Mouse (Mus musculus) midbrain, embryonic 10.5 days (tissue): ENCODE results near the gene Podn. TPM values are rescaled to one million over a fixed set of nuclear protein-coding genes. Genes with fewer than 3 reads are reported as not detected.

ENCODE experiments used
- DNase-seq: peaks from one replicate; pipeline ENCODE4 v3.0.0-alpha.2; 2017; ENCODE audit warnings: low spot score
- H3K27ac ChIP-seq: fragments of 300-500 bp; sonication (generic); replicated peaks from 2 replicates; pipeline ENCODE4 v1.5.1; 2016; ENCODE audit warnings: mild to moderate bottlenecking
- H3K27me3 ChIP-seq: fragments of 300-500 bp; sonication (generic); 2 replicates; pipeline ENCODE4 v1.6.1; 2016; ENCODE audit warnings: low read depth, mild to moderate bottlenecking; ENCODE audit not compliant: poor library complexity, severe bottlenecking
- H3K36me3 ChIP-seq: fragments of 300-500 bp; sonication (generic); 2 replicates; pipeline ENCODE4 v1.6.1; 2016; ENCODE audit warnings: mild to moderate bottlenecking, moderate library complexity
- H3K4me1 ChIP-seq: fragments of 300-500 bp; sonication (generic); 2 replicates; pipeline ENCODE4 v1.6.1; 2016
- H3K4me3 ChIP-seq: fragments of 300-500 bp; sonication (generic); 2 replicates; pipeline ENCODE4 v1.5.1; 2016; ENCODE audit warnings: mild to moderate bottlenecking, moderate library complexity
- H3K9me3 ChIP-seq: fragments of 300-500 bp; sonication (generic); replicated peaks from 2 replicates; pipeline ENCODE4 v1.6.1; 2016; ENCODE audit warnings: mild to moderate bottlenecking
- WGBS: fragments of 180-500 bp; shearing (Covaris S2); methylation state at CpG from one replicate; pipeline ENCODE4 v1.1.7; 2016; 5-methylcytosine and 5-hydroxymethylcytosine counted together
- polyA plus RNA-seq: library from polyadenylated mRNA; unstranded; fragments of >200 nt; fragmentation: Nextera tagmentation; extraction: Ambion mirVana; gene quantifications from 2 replicates; pipeline ENCODE4 v1.2.1, GENCODE M21; 2016

Gene Podn
- polyA plus RNA-seq, 1 experiment from 2014 or later = 0.12 TPM

GRCm38 (mm10) chr4:108072086-108072485 lies 24.2 kb downstream of the Podn start:
- no peak overlapping the region for H3K4me3 ChIP-seq
- H3K36me3 ChIP-seq = peaks cover 13% of the 10 kb centered on the region
- no peak overlapping the region for H3K27ac ChIP-seq
- peaks cover 15% of the 10 kb centered on the region for H3K4me1 ChIP-seq
- no peak for DNase-seq
- 95% methylated on average over 3 of the region's 3 CpGs for WGBS
- H3K9me3 ChIP-seq = no peaks in the 10 kb centered on the region
- H3K27me3 ChIP-seq = no peaks in the 10 kb centered on the region

GRCm38 (mm10) chr4:108071235-108071901 lies 24.9 kb downstream of the Podn start:
- 2% methylated on average over 26 of the region's 26 CpGs for WGBS
- H3K27ac ChIP-seq = peak overlapping the region; percentile 80

GRCm38 (mm10) chr4:108070723-108071122 lies 25.5 kb downstream of the Podn start:
- Histone ChIP-seq H3K4me1 (peaks cover 15% of the 10 kb centered on the region), H3K27ac (peak overlapping the region; percentile 80), H3K9me3 (no peaks in the 10 kb centered on the region), H3K36me3 (peaks cover 24% of the 10 kb centered on the region), H3K27me3 (no peaks in the 10 kb centered on the region), H3K4me3 (peak overlapping the region; percentile 67)
- WGBS = 16% methylated on average over 8 of the region's 8 CpGs
- DNase-seq = no peak

More at GRCm38 (mm10) chr4:108071235-108071901, 24.9 kb downstream of the Podn start:
- DNase-seq = peak; percentile 97
- no peaks in the 10 kb centered on the region for H3K9me3 ChIP-seq
- no peaks in the 10 kb centered on the region for H3K27me3 ChIP-seq
- H3K36me3 ChIP-seq = peaks cover 18% of the 10 kb centered on the region
- H3K4me1 ChIP-seq = peaks cover 15% of the 10 kb centered on the region
- peak overlapping the region; percentile 67 for H3K4me3 ChIP-seq

GRCm38 (mm10) chr4:108070286-108070685 lies 26.0 kb downstream of the Podn start:
- Histone ChIP-seq H3K4me1 (peaks cover 15% of the 10 kb centered on the region), H3K36me3 (peaks cover 28% of the 10 kb centered on the region), H3K4me3 (peak overlapping the region; percentile 67), H3K27me3 (no peaks in the 10 kb centered on the region), H3K27ac (peak overlapping the region; percentile 80), H3K9me3 (no peaks in the 10 kb centered on the region)
- WGBS = 72% methylated on average over 4 of the region's 4 CpGs
- DNase-seq = no peak

- WGBS = 92% methylated on average over 2 of the region's 2 CpGs
- DNase-seq = no peak
- no peak overlapping the region for H3K27ac ChIP-seq
- H3K9me3 ChIP-seq = no peaks in the 10 kb centered on the region
- H3K4me1 ChIP-seq = peaks cover 15% of the 10 kb centered on the region
- no peak overlapping the region for H3K4me3 ChIP-seq
- H3K36me3 ChIP-seq = peaks cover 44% of the 10 kb centered on the region
- H3K27me3 ChIP-seq = no peaks in the 10 kb centered on the region
These were observed 28.2 kb downstream of the Podn start for GRCm38 (mm10) chr4:108068081-108068480.

- no peak for DNase-seq
- Histone ChIP-seq H3K4me3 (no peak overlapping the region), H3K4me1 (peaks cover 15% of the 10 kb centered on the region), H3K27ac (no peak overlapping the region), H3K27me3 (no peaks in the 10 kb centered on the region), H3K9me3 (no peaks in the 10 kb centered on the region), H3K36me3 (peaks cover 53% of the 10 kb centered on the region)
- 90% methylated on average over 7 of the region's 7 CpGs for WGBS
These were observed 29.0 kb downstream of the Podn start for GRCm38 (mm10) chr4:108067261-108067660.

- WGBS = 94% methylated on average over 4 of the region's 4 CpGs
- no peaks in the 10 kb centered on the region for H3K9me3 ChIP-seq
- no peak overlapping the region for H3K27ac ChIP-seq
- H3K4me1 ChIP-seq = peaks cover 15% of the 10 kb centered on the region
- H3K27me3 ChIP-seq = no peaks in the 10 kb centered on the region
- no peak overlapping the region for H3K4me3 ChIP-seq
- H3K36me3 ChIP-seq = peaks cover 57% of the 10 kb centered on the region
- no peak for DNase-seq
These were observed 29.7 kb downstream of the Podn start for GRCm38 (mm10) chr4:108066569-108066968.

- 85% methylated on average over 2 of the region's 2 CpGs for WGBS
- H3K4me3 ChIP-seq = no peak overlapping the region
- no peaks in the 10 kb centered on the region for H3K9me3 ChIP-seq
- H3K4me1 ChIP-seq = peaks cover 16% of the 10 kb centered on the region
- no peaks in the 10 kb centered on the region for H3K27me3 ChIP-seq
- DNase-seq = no peak
- H3K27ac ChIP-seq = no peak overlapping the region
- H3K36me3 ChIP-seq = peaks cover 64% of the 10 kb centered on the region
These were observed 30.9 kb downstream of the Podn start for GRCm38 (mm10) chr4:108065176-108065844.

GRCm38 (mm10) chr4:108063616-108064015 lies 32.6 kb downstream of the Podn start:
- no peak overlapping the region for H3K4me3 ChIP-seq
- DNase-seq = no peak
- H3K27ac ChIP-seq = no peak overlapping the region
- H3K36me3 ChIP-seq = peaks cover 78% of the 10 kb centered on the region
- H3K9me3 ChIP-seq = no peaks in the 10 kb centered on the region
- peaks cover 15% of the 10 kb centered on the region for H3K4me1 ChIP-seq
- no peaks in the 10 kb centered on the region for H3K27me3 ChIP-seq
- WGBS = 84% methylated on average over 6 of the region's 6 CpGs

- Histone ChIP-seq H3K27me3 (no peaks in the 10 kb centered on the region), H3K4me1 (peaks cover 15% of the 10 kb centered on the region), H3K27ac (no peak overlapping the region), H3K9me3 (no peaks in the 10 kb centered on the region), H3K4me3 (no peak overlapping the region), H3K36me3 (peaks cover 79% of the 10 kb centered on the region)
- 93% methylated on average over 5 of the region's 5 CpGs for WGBS
- no peak for DNase-seq
These were observed 33.7 kb downstream of the Podn start for GRCm38 (mm10) chr4:108062524-108062923.

GRCm38 (mm10) chr4:108060774-108061173 lies 35.5 kb downstream of the Podn start:
- H3K36me3 ChIP-seq = peaks cover 69% of the 10 kb centered on the region
- 86% methylated on average over 4 of the region's 4 CpGs for WGBS
- H3K9me3 ChIP-seq = no peaks in the 10 kb centered on the region
- H3K4me3 ChIP-seq = no peak overlapping the region
- H3K4me1 ChIP-seq = peaks cover 15% of the 10 kb centered on the region
- no peak overlapping the region for H3K27ac ChIP-seq
- no peaks in the 10 kb centered on the region for H3K27me3 ChIP-seq
- DNase-seq = no peak

- H3K36me3 ChIP-seq = peaks cover 70% of the 10 kb centered on the region
- H3K9me3 ChIP-seq = no peaks in the 10 kb centered on the region
- H3K4me1 ChIP-seq = peaks cover 15% of the 10 kb centered on the region
- no peaks in the 10 kb centered on the region for H3K27me3 ChIP-seq
- DNase-seq = no peak
- peak overlapping the region; percentile 79 for H3K27ac ChIP-seq
- H3K4me3 ChIP-seq = peak overlapping the region; percentile 14; the same call in 1 of the 2 replicates
- WGBS = 53% methylated on average over 19 of the region's 19 CpGs
These were observed 36.5 kb downstream of the Podn start for GRCm38 (mm10) chr4:108059601-108060379.
